Mouse (Mus musculus): ENCODE measurements at regions not wholly inside any gene's neighbourhood (a gene's known extent, or its start where the extent isn't known, plus 50 kb on each side); places are given as distances from the start of the nearest gene placed in this dataset.

DNA sequence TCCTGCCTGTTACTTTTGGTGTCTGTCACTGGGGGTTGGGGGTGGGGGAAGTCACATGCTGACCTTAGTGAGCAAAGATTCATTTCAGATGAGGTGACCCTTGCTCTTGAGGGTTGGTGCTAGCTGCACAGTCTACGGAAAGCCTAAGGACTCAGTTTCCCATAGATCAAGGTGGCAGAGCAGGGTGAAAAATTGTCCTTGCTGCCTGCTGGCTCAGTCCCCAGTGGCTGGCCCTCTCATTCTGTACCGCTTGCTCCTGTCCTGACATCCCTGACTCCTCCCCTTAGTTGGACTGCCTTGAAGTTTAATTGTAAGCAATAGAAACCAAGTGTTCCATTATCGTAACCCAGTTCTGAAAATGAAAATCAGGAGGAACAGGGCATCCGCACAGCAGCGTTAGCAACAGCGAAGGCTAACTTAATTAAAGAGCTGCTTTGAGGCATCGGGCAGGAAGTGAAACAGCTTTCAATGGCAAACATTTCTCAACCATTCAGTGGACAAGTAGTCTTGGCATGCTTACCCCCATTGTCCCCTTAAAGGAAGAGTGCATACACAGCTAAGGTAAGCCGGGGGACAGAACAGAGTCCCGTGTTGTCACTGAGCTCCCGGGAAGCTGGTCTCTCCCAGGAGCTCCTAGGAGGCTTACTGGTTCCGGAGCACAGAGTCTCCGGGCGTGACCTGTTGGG, 151.9 kb upstream of the Id2 start:
- DNase-seq = peak; percentile 55

DNA sequence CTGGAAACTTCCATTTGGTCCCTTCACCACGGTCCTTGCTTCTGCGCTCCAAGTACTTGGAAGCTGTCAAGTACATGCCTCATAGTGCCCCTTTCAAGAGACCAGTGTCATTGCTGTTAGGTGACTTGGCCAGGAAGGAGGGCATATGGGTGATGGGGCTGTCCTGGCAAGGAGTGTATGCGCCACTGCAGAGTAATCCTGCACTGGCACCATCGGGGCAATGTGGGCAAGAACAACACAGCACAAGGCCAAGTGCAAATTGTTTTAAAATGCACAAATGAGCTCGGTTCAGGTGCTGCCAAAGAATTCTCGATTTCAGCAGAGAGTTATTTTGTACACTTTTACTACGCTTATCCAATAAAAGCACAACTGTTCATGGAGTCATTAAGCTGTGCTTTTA, 149.6 kb upstream of the Id2 start:
- no peak for DNase-seq

DNA sequence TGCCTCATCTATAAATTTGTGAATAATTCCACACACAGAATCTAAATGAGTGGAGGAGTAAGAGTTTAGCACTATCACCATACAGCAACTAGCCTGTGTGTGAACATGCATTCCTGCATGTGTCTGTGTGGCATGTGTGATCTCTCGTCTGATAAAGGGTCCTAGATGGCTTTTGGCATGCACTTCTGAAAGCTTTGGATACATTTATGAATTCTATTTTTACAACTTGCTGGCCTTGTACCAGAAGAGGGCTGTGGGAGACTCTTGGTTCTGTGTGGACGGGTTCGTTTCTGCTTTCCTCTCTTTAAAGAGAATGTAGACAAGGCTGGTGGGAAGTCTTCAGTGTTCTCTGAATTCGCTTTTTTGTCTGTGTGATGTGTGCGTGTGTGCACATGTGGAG, 148.7 kb upstream of the Id2 start:
- DNase-seq = no peak

DNA sequence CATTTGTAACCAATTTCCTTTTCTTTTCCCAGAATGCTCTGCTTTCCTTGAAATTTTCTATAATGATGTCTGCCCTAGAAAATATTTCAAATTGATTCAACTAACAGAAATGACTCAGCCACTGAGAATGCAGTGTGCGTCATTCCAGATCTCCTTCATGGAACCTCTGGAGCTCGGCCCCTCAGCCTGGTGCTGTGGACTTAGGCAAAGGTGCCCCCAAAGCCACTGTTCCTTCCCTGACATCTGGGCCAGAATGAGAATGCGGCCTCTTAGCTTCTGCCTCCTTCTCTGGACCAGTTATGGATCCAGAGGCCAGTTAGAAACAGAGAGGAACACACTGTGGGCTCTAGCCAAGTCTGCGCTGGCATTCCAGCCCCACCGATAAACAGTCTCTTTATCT, 148.3 kb upstream of the Id2 start:
- no peak for DNase-seq

DNA sequence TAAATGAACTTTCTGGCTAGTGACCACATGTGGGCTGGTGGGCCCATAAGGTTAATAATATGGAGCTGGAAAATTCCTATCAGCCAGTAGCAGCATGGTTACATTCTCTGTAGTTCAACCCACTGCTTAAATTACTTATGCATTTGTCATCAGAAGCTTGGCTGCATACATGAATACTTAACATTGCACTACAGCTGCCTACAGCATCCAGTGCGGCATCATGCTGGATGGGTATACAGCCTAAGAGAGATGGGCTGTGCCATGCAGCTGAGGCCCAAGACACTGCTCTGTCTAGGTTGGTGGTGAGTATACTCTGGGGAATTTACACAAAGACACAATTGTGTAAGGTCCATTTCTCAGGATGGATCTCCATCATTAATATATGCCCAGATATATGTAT, 147.7 kb upstream of the Id2 start:
- no peak for DNase-seq

DNA sequence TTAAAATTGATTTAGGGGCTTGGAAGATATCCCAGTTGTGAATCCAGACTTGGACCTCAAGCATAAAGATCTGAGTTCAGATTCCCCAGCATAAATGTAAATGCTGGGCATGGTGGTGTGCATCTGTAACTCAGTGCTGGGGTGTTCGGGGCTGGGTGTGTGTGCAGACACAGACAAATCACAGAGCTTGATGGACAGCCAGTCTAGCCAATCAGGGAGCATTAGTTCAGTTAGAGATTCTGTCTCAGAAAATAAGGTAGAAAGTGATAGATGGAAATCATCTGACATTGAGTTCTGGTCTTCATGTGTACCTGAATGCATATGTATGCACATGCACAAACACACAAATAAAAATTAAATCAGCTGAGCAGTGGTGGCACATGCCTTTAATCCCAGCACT, 147.0 kb upstream of the Id2 start:
- no peak for DNase-seq

DNA sequence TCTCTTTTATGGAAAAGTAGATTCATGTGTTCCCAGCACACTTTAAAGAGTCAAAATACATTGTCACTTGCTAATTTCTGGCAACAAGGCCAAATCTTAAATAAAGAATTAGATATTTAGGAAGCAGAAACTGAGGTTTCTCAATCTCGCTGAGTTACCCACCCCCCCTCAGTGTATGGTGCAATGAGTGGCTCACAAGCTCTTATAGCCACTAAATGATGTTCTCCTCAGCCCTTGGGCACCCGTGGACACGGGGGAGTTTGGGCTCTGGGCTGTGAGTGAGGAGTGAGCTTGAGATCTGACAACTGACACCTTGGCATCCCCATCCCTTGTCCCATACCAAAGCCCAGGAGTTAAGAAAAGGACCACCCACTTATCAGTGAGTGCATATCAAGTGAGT, 145.4 kb upstream of the Id2 start:
- no peak for DNase-seq

DNA sequence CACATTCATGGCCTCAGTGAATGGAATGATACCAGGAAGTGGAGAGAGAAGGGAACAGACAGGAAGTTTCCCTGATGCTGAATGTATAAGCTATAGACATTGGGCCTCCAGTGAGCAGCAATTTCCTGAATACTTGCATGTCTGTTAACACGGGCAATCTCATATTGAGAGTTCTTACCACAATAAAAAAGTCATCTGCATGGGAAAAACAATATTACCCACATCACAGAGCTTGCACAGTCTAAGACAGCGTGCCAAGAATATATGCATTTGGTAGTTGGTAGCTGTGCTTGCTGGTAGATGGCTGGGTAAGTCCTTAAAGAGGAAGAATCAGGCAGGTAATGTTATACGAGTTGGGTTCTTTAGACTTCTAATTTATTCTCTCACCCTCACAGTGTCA, 144.7 kb upstream of the Id2 start:
- DNase-seq = no peak

DNA sequence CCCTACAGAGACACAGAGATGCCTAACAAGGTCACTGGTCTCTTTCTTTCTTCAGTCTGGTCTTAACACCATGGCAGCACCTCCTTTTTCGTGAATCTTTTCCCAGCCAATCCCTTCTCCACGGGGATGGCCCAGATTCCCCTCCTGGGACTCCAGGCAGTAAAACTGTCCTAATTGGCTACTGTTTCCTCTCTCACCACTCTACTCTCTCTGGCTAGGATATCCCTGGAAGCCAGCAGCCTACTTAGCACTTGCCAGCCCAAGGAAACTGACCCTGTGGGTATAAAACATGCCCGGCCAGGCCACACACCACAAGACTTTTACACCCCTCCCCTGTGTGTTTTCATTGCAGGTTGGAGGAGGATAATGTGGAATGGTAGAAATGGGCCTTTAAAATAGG, 143.9 kb upstream of the Id2 start:
- DNase-seq = no peak

DNA sequence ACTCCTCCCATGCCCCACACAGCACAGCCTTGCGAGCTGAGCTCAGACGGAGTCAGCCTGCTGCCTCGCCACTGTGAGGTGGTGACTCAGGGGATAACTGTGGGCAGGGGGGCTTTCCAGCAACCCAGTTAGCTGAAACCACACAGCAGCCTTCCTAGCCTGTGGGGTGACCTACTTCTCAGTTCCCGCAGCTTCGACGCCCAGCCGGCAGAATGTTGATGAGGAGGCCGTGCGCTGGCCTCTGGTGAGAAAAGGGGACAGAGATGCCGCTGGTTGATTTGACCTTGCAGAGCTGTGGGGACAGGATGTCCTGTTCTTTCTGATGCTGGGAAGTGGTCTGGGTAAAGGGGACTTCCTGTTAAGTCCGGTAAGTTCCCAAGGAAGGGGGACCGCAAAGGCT, 143.2 kb upstream of the Id2 start:
- no peak for DNase-seq

DNA sequence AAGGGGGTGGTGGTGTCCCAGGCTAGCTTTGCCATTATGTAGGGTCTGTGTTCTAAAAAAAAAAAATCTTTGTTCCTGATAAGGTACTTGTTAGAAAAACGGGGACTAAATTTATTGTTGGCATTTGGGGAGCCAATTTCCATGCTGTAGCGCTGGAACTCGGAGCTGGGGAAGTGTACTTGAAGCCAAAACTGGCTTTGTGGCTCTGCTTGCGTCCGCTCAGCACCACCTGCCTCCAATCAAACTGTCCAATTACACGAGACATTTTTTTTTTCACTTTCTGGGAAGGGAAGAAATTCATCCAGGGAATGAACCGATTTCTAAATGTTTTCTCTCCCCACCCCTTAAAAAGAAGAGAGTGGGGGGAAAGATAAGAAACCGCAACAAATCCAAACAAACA, 138.1 kb upstream of the Id2 start:
- DNase-seq = no peak

DNA sequence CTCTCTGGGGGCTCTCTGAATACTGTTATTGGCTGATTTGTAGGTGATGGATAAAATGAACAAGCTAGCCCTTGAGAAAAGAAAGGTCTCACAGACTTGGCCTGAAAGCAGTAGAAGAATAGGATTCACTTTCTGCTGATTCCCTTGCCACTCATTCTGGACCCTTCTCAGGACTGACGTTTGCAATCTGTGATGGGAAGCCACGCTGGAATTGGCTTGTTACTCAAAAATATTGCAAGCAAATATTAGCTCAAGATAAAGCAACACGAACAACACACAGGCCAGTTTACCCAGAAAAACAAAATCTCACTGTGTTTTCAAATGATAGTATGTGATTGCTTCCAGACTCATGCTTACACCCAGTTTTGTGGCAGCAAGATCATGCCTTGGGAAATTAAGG, 137.7 kb upstream of the Id2 start:
- no peak for DNase-seq

DNA sequence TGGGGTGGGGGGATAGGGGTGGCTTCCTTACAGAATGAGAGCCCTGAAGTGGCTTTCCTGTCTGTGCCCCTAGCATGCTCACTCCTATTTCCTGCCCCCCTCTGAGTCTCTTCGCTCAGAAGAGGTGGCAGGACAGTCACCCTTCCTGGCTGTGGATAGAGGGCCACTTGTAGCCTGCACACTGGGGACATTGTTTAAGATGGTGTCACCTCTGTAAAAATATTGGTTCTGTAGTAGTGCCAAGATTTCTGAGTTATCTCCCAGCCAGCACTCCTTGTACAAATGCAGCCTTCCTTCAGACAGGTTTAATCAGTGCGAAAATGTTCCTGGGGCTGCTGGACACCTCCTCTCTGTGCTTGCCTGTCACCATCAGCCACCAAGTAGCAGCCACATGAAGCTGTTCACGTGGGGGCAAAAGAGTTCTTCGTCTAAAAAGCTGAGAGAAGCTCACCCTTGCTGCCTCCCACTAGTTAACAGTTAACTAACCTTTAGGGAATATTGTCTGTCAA, 136.1 kb upstream of the Id2 start:
- no peak for DNase-seq

DNA sequence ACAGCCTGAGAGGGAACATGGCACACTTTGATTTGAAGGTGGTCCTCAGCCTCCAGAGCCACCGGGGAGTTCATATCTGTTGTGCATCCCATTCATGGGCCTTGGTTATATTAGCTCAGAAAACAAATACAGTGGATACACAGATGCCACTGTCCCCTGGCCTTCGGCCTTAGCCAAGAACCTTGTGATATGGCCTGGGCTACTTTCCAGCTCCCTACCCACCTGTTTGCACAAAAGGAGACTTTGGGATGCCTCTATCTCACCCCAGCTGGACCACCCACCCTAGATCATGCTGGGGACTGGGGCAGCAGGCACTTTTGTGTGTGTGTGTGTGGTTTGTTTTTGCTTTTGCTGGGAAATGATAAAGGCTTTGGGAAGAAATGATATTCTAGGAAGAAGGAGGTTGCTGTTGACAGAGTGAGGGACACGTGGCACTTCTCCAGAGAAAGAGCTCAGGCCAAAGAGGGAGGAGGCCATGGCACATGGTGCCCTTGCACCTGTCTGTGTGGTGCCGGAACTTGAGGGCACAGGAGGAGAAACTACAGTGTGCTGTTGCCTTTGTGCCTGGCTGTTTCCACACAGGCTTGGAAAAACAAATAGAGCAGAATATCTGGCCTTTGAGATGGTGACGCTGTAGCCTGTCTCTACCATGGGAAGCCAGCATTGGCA, 135.6 kb upstream of the Id2 start:
- no peak for DNase-seq

DNA sequence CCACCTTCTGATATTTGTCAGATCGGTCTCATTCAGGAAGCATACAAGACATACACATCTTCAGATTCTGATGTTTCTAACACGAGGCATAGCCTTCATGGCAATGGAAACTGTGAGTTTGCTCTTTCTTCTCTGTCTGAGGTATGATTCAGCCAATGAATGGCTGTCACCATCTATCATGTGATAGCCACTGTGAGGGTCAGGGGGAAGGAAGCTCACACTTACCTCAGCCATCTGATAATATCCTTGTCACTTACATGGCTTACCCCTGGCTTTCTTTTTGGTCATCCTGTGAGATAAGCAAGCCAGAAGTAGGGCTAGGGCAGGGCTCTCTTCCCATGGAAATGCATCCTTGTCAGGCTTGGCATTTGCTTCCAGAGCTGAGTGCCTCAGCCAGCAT, 131.8 kb upstream of the Id2 start:
- DNase-seq = no peak

DNA sequence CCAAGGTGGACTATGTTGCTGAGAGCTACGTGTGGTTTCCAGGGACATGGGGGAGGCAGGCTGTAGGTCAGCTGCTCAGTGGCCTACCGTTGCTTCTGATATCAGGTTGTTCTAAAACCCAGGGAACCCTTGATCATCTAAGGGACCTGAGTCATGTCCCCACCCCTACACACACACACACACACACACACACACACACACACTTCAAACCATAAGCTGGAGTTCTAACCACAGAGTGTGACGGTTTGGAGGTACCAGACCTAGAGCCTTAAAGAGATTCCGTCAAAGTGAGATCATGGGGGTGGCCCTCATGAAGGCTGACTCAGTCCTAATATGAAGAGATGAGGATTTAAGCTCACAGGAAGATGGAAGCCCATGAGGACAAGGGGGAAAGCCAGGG, 130.8 kb upstream of the Id2 start:
- no peak for DNase-seq

DNA sequence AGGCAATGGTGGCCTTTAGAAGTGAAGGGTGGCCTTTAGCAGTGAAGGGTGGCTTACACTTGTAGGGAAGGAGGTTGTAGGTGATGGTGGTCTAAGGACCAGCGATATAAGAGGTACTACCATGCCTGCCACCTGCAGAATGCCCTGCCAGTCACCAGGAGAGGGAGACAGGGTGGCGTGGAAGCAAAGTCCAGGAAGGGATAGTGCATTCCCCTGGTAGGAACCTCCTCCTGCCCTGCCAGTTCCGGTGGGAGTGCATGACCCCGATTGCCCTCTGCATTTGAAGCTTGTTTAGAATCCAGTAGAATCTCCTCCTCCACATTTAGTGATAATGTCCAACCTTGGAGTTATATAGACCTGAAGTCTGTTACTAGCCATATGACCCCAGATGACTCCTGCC, 127.7 kb upstream of the Id2 start:
- peak; percentile 58 for DNase-seq

DNA sequence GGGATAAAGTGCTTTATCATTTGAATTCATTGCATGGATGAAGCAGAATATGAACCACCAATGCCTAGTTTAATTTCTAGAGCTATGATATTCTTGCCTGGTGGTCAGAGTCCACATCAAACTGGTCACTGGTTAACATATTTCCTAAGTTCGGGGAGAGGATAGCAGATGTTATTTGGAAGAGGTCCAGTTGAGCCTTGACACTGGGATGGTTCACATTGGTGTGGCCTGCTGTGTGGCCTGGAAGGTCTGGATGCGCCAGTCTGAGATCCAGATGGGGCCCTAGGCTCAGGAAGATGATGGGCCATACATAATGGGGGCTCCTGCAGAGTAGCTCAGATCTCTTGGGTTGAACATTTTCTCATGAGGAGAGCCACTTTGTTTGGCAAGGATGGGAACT, 127.3 kb upstream of the Id2 start:
- no peak for DNase-seq

DNA sequence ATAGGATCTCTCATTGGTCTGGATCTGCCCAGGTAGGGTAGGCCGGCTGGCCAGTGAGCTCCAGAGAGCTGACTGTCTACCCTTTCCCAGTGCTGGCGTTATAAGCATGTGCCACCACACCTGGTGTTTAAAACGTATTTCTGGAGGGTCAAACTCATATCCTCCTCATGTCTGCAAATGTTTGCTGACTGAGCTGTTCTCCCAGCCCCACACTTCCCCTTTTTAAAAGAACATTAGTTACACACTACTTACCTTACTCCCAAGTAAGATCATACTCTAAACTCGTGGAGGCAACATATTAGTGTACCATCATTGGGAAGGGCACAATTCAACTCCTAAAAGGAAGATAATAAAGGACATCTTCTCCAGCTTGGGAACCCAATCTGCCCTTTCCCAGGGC, 126.6 kb upstream of the Id2 start:
- no peak for DNase-seq

DNA sequence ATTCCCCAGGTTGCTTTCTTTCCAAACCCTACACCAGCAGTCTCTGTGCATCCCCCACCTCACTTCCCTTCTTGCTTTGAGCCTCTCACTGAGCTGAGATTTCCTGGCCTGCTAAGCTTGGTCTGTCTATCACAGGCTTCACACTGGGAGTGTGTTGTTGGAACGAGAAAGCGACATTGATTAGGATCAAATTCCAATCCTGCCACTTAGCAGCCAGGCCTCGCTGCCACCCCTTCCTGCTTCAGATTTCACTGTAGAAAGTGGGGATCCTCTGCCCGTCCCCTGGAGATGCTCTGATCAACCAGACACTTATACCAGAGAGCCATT, 123.8 kb upstream of the Id2 start:
- no peak for DNase-seq

DNA sequence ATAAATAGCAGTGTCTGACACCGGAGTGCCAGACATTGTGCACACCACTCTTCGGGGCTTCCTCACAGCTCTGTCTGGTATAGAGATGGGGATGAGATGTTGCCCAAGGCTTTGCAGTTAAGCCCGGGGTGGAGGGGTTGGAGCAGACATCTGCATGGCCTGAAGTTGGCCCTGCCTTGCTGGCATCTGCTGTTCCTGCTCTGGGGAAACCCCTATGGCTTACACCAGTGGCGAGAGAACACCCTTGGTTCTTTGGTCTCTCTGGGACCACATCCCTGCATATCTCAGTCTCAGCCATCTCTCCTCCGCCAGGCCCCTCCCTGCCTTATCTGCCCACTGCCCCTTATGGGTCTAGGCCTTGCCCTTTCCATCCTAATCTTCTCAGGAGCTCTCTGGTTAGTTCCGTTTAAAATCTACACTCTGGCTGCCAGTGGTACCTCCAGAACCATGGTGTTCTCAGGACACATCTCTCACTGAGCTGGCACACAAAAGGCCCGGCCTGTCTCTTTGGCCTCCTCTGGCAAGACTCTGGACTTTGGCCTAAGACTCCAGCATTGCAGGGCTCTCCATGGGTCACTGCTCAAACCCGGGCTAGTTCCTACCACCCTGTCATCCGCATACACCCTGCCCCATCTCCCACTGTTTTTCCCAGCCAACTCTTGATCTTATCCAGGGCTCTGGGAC, 123.3 kb upstream of the Id2 start:
- DNase-seq = peak; percentile 79

DNA sequence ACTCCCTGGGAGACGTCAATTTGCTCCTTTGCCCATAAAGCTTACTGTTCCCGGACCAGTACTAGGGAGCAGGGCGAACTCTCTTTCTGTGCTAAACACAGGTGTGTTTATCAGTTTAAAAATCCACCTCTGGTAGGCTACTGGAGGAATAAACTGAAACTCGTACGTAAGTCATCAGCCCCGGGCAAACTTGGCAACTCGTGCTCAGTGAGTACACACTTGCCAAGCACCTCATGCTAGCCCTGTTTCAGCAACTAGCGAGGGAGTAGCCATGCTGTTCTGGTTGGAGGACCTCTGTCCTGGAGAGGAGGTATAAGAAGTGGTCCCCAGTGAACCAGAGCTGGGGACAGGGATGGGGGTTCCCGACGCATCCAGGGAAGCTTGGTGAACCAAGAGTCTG, 122.6 kb upstream of the Id2 start:
- DNase-seq = peak; percentile 74

DNA sequence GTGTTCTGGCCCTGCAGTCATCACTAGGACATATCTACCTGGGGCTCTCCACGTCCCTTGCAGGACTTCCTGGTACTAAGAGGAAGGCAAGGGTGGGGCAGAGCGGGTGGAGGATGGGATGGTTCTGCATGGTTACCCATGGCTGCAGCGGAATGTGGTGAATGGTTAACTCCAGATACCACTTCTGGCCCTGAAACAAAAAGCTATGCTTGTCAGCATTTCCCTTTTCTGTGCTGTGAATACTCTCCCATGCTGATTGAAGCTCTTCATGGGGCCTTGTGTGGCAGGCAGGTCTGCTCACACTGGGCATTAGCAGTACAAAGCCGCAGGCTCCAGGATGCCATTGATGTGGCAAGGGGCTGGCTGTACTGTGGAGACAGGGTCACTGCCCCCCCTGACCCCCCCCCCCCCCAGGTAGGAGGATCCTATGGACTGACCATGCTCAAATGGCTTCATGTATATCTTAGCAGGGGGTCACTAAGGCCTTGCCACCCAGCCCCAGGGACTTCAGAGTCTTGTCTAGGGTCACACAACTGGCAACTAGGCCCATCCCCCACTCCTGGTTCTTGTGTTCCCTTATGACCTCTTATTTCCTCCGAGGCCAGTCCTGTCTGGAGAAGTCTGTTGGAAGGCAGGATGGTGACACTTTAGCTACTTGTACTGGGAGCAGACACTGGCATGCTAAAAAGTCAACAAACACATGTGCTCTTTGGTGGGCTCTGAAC, 120.0 kb upstream of the Id2 start:
- peak; percentile 81 for DNase-seq

DNA sequence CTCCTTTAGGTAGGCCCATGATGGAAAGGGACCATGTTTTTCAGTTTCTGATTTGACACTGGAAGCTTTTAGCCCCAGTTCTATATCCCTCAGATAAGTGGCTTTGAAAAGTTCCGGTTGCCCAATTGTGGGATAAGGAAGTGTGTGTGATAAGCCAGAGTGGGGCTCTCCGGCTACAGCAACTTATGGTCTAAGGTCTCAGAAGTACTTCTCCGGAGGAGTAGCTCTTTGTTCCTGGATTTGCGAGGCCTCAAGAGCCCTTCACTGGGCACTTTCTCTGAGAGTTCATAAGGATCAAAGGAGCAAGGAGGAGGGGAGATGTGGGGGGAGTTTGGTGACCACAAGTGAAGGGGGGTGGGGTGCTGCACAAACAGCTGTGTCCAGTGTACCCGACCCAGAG, 118.3 kb upstream of the Id2 start:
- DNase-seq = no peak

Data from kidney, adult 18-20 months (tissue).